Mouse (Mus musculus) lung, embryonic 14.5 days (tissue): Measurements from ENCODE around the gene Hoxa3. TPM values are rescaled to one million over a fixed set of nuclear protein-coding genes. Genes with fewer than 3 reads are reported as not detected.
A peak's percentile ranks its signal among the peaks of the same experiment; 100 is the strongest.

Source experiments
- ATAC-seq: fragments of 200-750 bp; cut with Nextera tagmentation; 2 replicates; pipeline ENCODE4 v1.8.0; 2017; ENCODE audit warnings: mild to moderate bottlenecking, moderate TSS enrichment, moderate library complexity; ENCODE audit not compliant: insufficient read depth
- DNase-seq: peaks from one replicate; pipeline ENCODE4 v3.0.0-alpha.2; 2015
- H3K27ac ChIP-seq: fragments of 300-500 bp; sonication (generic); 2 replicates; pipeline ENCODE4 v1.5.1; 2014; ENCODE audit warnings: low read depth, mild to moderate bottlenecking, moderate library complexity
- H3K27me3 ChIP-seq: fragments of 300-500 bp; sonication (generic); 2 replicates; pipeline ENCODE4 v1.6.1; 2014; ENCODE audit warnings: low read length, control low read depth; ENCODE audit not compliant: insufficient read depth
- H3K36me3 ChIP-seq: fragments of 300-500 bp; sonication (generic); 2 replicates; pipeline ENCODE4 v1.6.1; 2014; ENCODE audit warnings: control low read depth; ENCODE audit not compliant: insufficient read depth
- H3K4me1 ChIP-seq: fragments of 300-500 bp; sonication (generic); 2 replicates; pipeline ENCODE4 v1.6.1; 2014; ENCODE audit warnings: antibody characterized with exemption, control low read depth; ENCODE audit not compliant: insufficient read depth
- H3K4me2 ChIP-seq: fragments of 300-500 bp; sonication (generic); 2 replicates; pipeline ENCODE4 v1.6.1; 2014; ENCODE audit warnings: mild to moderate bottlenecking
- H3K4me3 ChIP-seq: fragments of 300-500 bp; sonication (generic); 2 replicates; pipeline ENCODE4 v1.5.1; 2014; ENCODE audit warnings: low read depth, low read length
- H3K9ac ChIP-seq: fragments of 300-500 bp; sonication (generic); 2 replicates; pipeline ENCODE4 v1.6.1; 2014
- H3K9me3 ChIP-seq: fragments of 300-500 bp; sonication (generic); 2 replicates; pipeline ENCODE4 v1.6.1; 2016; ENCODE audit warnings: low read depth, low read length, control low read depth
- CTCF ChIP-seq: IDR thresholded peaks from 2 replicates; pipeline ENCODE4 v1.5.1; 2016; ENCODE audit warnings: antibody characterized with exemption, low read depth
- WGBS: fragments of 180-500 bp; shearing (Covaris S2); extraction: QIAGEN DNeasy Blood & Tissue Kit; methylation state at CpG from one replicate; pipeline ENCODE4 v1.1.7; 2014; 5-methylcytosine and 5-hydroxymethylcytosine counted together
- polyA plus RNA-seq: library from polyadenylated mRNA; unstranded; fragments of >200 nt; fragmentation: Nextera tagmentation; extraction: Ambion mirVana; gene quantifications from 2 replicates; pipeline ENCODE4 v1.2.1, GENCODE M21; 2014

Gene Hoxa3
- polyA plus RNA-seq, 1 experiment from 2014 or later: 11.3 TPM

DNA sequence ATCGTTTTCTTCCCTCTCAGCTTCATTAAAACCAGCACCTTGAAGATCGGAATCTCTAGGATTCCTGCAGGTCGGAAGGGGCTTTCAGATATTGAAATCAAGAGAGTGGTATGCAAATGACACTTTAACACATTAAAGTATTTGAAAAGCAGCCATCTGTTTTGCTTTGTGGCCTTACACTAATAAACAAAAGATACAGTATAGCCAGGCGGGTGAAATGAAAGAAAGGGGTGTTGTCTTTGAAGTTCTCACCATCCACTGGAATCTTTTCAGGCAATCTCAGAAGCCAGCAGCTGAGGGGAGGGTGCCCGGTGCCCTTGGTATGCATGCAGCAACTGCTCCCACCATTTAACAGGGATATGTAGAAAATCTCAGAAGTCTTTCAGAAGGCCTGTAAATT, 59.1 kb downstream of the Hoxa3 start:
- no peaks in the 10 kb centered on the region for H3K9me3 ChIP-seq
- H3K4me2 ChIP-seq: no peak overlapping the region
- no peak overlapping the region for H3K27ac ChIP-seq
- no peaks in the 10 kb centered on the region for H3K4me1 ChIP-seq
- H3K27me3 ChIP-seq: peaks cover 46% of the 10 kb centered on the region
- H3K4me3 ChIP-seq: no peak overlapping the region
- TF ChIP-seq CTCF: no peak
- WGBS: 44% methylated on average over 5 of the region's 5 CpGs
- H3K9ac ChIP-seq: no peak overlapping the region
- ATAC-seq (no peak), DNase-seq (no peak)
- H3K36me3 ChIP-seq: no peaks in the 10 kb centered on the region

DNA sequence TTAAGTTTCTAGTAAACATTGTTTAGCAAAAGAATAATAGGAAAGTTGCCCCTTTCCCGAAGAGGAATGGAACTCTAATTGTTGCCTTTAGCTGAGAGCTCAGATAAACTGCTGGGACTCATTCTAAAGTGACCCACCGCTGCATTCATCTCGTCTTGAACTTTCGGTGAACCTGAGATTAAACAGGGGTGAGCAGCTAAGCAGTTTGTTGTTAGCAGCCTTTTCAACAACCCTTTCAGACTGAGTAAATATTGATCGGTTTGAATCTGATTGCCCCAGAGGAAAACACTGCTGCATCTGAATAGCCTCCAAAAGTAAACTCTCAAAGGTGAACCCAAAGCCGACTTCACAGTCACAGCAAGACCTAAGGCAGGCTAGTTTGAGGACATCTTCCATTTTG, 59.9 kb downstream of the Hoxa3 start:
- DNase-seq: peak; percentile 37
- Histone ChIP-seq H3K36me3 (no peaks in the 10 kb centered on the region), H3K4me1 (no peaks in the 10 kb centered on the region), H3K4me2 (no peak overlapping the region), H3K27ac (no peak overlapping the region), H3K27me3 (peaks cover 46% of the 10 kb centered on the region), H3K9me3 (no peaks in the 10 kb centered on the region), H3K4me3 (no peak overlapping the region), H3K9ac (no peak overlapping the region)
- no peak for TF ChIP-seq CTCF
- ATAC-seq: no peak
- WGBS: 11% methylated on average over 6 of the region's 6 CpGs

GRCm38 (mm10) chr6:52152226-52153193, 60.6 kb downstream of the Hoxa3 start:
- WGBS: 30% methylated on average over 16 of the region's 16 CpGs
- Histone ChIP-seq H3K27ac (no peak overlapping the region), H3K9me3 (no peaks in the 10 kb centered on the region), H3K36me3 (no peaks in the 10 kb centered on the region), H3K4me1 (no peaks in the 10 kb centered on the region), H3K9ac (no peak overlapping the region), H3K27me3 (peaks cover 42% of the 10 kb centered on the region), H3K4me2 (no peak overlapping the region), H3K4me3 (no peak overlapping the region)
- no peak for TF ChIP-seq CTCF
- no peak for ATAC-seq
- DNase-seq: peak; percentile 11

GRCm38 (mm10) chr6:52151571-52151970, 61.6 kb downstream of the Hoxa3 start:
- Histone ChIP-seq H3K9me3 (no peaks in the 10 kb centered on the region), H3K4me1 (no peaks in the 10 kb centered on the region), H3K4me3 (no peak overlapping the region), H3K27me3 (peaks cover 33% of the 10 kb centered on the region), H3K27ac (no peak overlapping the region), H3K9ac (no peak overlapping the region), H3K36me3 (no peaks in the 10 kb centered on the region), H3K4me2 (no peak overlapping the region)
- WGBS: 44% methylated on average over 4 of the region's 4 CpGs
- ATAC-seq (no peak), DNase-seq (no peak)
- TF ChIP-seq CTCF: no peak

DNA sequence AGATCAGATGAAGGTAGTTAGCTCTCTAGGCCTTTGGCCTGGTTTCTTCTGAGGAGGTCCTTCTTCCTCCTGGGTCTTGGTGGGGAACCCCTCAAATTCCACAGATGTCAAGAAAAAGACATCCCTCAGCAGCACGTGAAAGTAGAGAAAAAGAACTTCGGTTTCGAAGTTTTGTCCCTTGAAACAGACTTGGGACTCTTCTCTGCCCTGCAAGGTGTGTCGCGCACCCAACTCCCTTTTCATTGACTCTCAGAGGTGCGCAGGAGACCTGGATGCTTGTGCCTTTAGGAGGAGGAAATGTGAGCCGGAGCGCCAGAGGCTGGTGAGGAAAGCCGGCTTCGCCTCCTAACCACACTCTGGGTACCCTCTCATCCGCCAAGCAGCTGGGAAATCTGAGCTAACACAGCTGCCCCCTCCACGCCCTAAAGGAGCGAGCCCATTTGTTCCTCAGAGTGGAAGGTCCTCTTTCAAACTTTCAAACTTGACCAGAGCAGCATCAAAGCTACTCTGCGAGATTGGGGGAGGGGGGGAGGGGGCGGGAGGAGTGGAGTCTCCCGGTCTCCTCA, 62.7 kb downstream of the Hoxa3 start:
- H3K27me3 ChIP-seq: peaks cover 24% of the 10 kb centered on the region
- H3K4me1 ChIP-seq: no peaks in the 10 kb centered on the region
- 7% methylated on average over 16 of the region's 16 CpGs for WGBS
- H3K9ac ChIP-seq: no peak overlapping the region
- no peaks in the 10 kb centered on the region for H3K36me3 ChIP-seq
- DNase-seq (peak; percentile 59), ATAC-seq (no peak)
- peak overlapping the region; percentile 40 for H3K4me2 ChIP-seq
- no peak for TF ChIP-seq CTCF
- no peaks in the 10 kb centered on the region for H3K9me3 ChIP-seq
- no peak overlapping the region for H3K27ac ChIP-seq
- H3K4me3 ChIP-seq: peak overlapping the region; percentile 5; the same call in 1 of the 2 replicates

DNA sequence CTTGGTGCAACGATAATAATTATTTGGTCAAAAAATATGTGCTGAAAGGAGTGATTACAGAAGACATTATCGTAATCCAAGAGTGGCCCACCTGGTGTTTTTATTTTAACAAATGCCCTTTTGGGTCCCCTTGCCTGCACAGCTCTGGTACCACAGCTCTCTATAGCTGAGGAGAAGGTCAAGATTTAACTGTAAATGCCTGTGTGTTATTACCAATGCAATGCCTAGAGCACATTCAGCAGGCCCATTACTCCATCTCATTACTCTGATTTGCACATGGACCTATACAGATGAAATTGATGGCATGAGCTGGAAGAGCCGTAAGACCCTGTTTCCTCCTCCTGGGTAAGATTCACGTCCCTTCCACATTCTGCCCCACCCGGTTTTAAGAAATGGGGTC, 74.0 kb downstream of the Hoxa3 start:
- no peak for TF ChIP-seq CTCF
- H3K27me3 ChIP-seq: no peaks in the 10 kb centered on the region; the same call in 1 of the 2 replicates
- WGBS: 81% methylated on average over 5 of the region's 5 CpGs
- no peak for DNase-seq
- H3K27ac ChIP-seq: no peak overlapping the region
- no peak overlapping the region for H3K4me3 ChIP-seq
- H3K9ac ChIP-seq: no peak overlapping the region
- no peaks in the 10 kb centered on the region for H3K4me1 ChIP-seq
- no peaks in the 10 kb centered on the region for H3K36me3 ChIP-seq
- no peak for ATAC-seq
- no peak overlapping the region for H3K4me2 ChIP-seq
- no peaks in the 10 kb centered on the region for H3K9me3 ChIP-seq

DNA sequence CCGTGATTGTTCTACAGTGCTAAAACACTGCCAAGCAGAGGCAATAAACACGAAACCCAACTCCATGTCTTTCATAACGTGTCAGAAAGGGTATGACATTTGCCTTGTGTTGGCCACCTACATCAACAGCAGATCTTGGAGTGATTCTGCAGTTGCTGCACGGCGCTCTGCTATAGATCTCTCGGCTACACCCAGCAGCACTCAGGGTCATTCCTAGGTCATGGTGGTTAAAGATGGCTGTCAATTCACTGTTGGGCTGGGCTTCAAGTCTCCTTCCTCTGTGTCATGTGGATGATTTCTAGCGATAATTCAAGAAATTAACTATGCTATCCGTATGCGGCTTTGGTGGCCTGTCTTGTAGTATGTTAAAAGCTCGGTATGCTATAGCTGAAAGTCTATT, 74.6 kb downstream of the Hoxa3 start:
- no peak overlapping the region for H3K4me2 ChIP-seq
- no peak for ATAC-seq
- no peak for TF ChIP-seq CTCF
- DNase-seq: no peak
- H3K27me3 ChIP-seq: no peaks in the 10 kb centered on the region; the same call in 1 of the 2 replicates
- no peaks in the 10 kb centered on the region for H3K4me1 ChIP-seq
- H3K27ac ChIP-seq: no peak overlapping the region
- H3K4me3 ChIP-seq: no peak overlapping the region
- no peaks in the 10 kb centered on the region for H3K9me3 ChIP-seq
- no peak overlapping the region for H3K9ac ChIP-seq
- no peaks in the 10 kb centered on the region for H3K36me3 ChIP-seq
- 51% methylated on average over 10 of the region's 10 CpGs for WGBS
